Mouse (Mus musculus) NIH3T3 (cell line): ENCODE results near the gene Echdc3.
A peak's percentile ranks its signal among the peaks of the same experiment; 100 is the strongest.

Source experiments
- DNase-seq: peaks from one replicate; pipeline ENCODE4 v3.0.0-alpha.2; 2012; ENCODE audit warnings: low read depth

Echdc3 gene

DNA sequence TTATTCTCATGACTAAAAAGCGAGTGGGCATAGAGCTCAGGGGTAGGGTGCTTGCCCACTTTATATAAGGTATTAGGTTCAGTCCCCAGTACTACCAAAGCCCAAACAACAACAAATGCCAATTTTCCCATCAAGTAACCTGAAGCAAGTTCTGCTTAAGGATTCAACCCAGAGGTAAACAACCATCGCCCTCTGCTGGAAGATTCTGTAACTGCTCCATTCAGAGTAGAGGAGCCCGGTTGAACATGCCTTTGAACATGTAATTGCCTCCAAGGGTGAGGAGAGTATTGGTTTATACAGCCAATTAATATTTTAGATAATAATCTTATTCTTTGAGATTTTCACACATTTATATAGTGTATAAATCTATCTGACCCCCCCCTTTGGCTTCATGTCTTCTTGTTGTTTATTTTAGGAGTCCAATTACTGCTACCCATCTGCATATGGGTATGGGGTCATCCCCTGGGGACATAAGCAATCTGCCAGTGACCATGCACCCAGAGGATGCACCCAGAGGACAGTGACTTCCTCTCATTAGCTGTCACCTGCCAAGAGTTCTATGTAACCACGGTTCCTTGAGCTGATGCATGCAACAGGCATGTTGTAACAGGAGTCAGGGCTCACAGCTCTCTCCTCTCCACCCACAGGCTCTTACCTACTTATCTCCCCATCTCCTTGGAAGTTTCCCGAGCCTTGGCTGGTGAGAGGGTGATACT is 44.8 kb downstream of the Echdc3 start:
- peak; percentile 90 for DNase-seq

DNA sequence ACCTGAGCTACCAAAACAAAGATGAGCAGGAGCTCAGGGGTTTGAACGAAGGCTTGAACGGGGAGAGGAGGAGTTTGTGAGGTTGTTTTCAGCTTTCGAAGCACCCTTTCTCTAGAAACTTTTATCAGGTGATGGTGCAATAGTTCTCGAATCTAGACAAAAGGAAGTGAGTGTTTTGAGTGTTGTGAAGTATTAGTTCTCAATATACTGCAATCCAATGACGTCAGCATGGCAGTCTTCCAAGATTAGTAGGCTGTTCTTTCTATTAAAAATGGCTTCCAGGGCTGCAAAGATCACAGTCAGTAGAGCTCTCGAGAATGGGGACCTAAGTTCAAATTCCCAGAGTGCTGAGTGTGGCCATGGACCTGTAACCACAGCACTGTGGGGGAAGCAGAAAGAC is 47.1 kb downstream of the Echdc3 start:
- peak; percentile 73 for DNase-seq

- no peak for DNase-seq
Measured at GRCm38 (mm10) chr2:6164606-6165290, 48.1 kb downstream of the Echdc3 start.

DNA sequence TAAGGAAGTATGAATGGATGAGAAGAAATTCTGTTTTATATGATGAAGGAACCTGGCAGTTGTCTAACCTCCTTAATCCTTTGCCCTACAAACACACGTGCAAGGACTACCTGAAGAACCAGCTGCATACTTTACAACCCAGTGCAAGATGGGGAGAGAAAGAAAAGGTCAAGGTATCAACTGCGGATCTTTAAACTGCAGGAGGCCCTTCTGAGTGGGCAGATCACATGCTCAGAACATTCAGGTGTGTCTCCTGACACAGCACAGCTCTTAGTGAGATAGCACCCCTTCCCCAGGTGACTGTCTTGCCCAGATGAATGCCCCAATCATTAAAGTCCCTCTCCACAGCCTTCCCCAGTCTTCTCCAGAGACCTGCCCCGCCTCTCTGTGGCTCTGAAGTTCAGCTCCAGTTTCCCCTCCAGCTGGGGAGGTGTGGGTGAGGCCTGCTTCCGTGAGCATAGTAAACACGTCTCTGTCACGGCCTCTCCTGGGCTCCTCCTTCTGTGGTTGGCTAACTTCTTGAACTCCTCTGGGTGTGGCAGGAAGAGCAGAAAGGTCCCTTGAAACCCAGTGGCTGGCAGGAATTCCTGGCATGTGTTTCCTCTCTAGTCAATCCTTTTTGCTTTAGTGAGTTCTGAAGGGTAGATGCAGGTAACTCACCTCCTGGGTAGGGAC is 50.3 kb downstream of the Echdc3 start:
- peak; percentile 8 for DNase-seq

DNA sequence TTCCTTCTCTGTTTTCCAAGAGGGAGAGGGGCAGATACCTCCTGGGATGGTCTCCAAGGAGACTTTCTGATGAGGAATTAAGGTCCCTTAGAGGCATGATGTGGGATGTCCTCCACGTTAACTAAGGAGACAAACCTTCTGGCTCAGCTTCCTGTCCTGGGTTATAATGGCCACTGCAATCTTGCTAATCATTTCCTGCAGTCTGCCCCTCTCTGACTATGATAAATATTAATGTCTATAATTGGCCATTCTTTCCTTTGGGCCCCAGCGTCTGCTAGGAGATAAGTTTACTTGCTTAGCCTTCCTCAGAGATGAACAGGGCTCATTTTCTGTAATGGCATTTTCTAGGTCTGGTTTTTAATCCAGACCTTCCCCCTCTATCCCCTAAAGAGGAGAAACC is 53.1 kb downstream of the Echdc3 start:
- no peak for DNase-seq

- DNase-seq = no peak
Measured at GRCm38 (mm10) chr2:6159219-6159618, 53.6 kb downstream of the Echdc3 start.

GRCm38 (mm10) chr2:6157635-6158034 is 55.2 kb downstream of the Echdc3 start:
- DNase-seq = no peak

GRCm38 (mm10) chr2:6157208-6157607 is 55.6 kb downstream of the Echdc3 start:
- no peak for DNase-seq

- DNase-seq = no peak
Measured at GRCm38 (mm10) chr2:6149801-6150200, 63.0 kb downstream of the Echdc3 start.

DNA sequence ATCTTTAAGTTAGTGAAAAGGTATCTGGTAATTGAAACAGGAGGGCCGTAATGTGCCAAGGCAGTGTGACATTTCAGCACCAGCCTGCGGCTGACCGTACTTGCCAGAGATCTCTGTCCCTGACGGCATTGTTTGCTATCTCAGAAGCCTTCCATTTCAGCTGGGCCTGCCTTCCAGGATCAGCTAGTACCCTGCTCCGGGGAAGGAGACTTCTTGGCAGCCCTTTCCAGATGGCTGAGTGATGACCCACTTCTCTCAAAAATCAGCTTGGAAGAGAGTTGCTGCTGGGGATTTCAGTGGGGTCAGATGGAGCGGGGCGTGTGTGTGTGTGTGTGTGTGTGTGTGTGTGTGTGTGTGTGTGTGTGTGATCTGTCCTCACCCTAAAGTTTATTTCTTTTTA is 65.9 kb downstream of the Echdc3 start:
- DNase-seq = no peak

DNA sequence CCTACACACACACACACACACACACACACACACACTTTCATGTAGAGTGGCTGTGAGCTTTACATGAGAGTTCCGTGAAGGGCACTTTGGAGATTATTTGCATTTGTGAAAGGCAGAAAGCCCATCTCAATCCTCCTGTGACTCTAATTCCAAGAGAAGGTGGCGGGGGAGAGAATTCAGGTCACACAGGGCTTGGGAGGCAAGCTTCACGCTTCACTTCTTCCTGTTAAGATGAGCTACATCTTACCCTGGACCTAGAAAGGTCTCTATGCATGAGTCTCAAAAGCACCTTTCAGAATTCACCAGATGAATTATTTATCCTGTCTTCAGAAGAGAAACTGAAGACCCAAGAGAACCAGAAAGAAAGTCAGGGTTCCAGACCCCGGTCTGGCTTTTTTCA is 66.6 kb downstream of the Echdc3 start:
- no peak for DNase-seq

DNA sequence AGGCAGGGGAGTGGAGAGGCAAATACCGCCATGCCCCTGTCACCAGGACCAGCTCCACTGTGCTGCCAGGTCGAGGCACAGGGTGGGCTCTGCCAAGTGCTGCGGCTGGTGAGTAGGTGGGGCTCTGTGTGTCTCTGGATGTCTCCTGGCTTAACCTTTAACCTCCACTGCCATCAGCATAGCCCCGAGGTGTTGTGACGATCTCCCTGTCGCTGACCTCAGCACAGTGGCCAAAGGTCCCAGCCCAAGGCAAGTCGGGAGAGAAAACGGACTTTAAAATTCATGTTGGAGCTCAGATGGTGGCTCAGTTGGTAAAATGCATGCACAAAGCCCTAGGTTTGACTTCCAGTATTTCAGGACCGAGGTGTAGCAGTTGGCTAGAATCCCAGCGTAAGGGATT is 67.2 kb downstream of the Echdc3 start:
- no peak for DNase-seq

GRCm38 (mm10) chr2:6142915-6143654 is 69.7 kb downstream of the Echdc3 start:
- DNase-seq = no peak

GRCm38 (mm10) chr2:6140572-6141161 is 72.2 kb downstream of the Echdc3 start:
- DNase-seq = peak; percentile 18
